Mouse (Mus musculus): ENCODE measurements around the gene Nckap5.

- TF ChIP-seq CTCF (conservative IDR thresholded peaks at IDR 0.05; ENCODE audit: insufficient read depth, insufficient read length, low read depth, low read length) (no peak), POLR2A (IDR thresholded peaks at IDR 0.05; ENCODE audit: low read depth, low read length) (no peak)
These were observed 230.0 kb downstream of the Nckap5 start for GRCm38 (mm10) chr1:126600596-126600995.
